Mouse (Mus musculus) limb, embryonic 14.5 days (tissue): ENCODE measurements at regions not wholly inside any gene's neighbourhood (a gene's known extent, or its start where the extent isn't known, plus 50 kb on each side); places are given as distances from the start of the nearest gene placed in this dataset.

Source experiments
- ATAC-seq: fragments of 200-750 bp; cut with Nextera tagmentation; 2 replicates; pipeline ENCODE4 v1.8.0; 2017; ENCODE audit warnings: low read depth, moderate number of reproducible peaks, moderate TSS enrichment; ENCODE audit not compliant: low FRiP score
- DNase-seq: peaks from one replicate; pipeline ENCODE4 v3.0.0-alpha.2; 2015; ENCODE audit warnings: low spot score
- H3K27ac ChIP-seq: fragments of 300-500 bp; sonication (generic); replicated peaks from 2 replicates; pipeline ENCODE4 v1.5.1; 2014; ENCODE audit warnings: low read depth, mild to moderate bottlenecking, low read length, moderate library complexity, mixed read lengths
- H3K27me3 ChIP-seq: fragments of 300-500 bp; sonication (generic); 2 replicates; pipeline ENCODE4 v1.6.1; 2014; ENCODE audit warnings: low read length, mixed read lengths; ENCODE audit not compliant: control insufficient read depth, insufficient read depth
- H3K36me3 ChIP-seq: fragments of 300-500 bp; sonication (generic); 2 replicates; pipeline ENCODE4 v1.6.1; 2014; ENCODE audit warnings: mild to moderate bottlenecking, low read length, moderate library complexity, mixed read lengths; ENCODE audit not compliant: control insufficient read depth, insufficient read depth
- H3K4me1 ChIP-seq: fragments of 300-500 bp; sonication (generic); 2 replicates; pipeline ENCODE4 v1.6.1; 2014; ENCODE audit warnings: antibody characterized with exemption, low read length, mixed read lengths; ENCODE audit not compliant: control insufficient read depth, insufficient read depth
- H3K4me2 ChIP-seq: fragments of 300-500 bp; sonication (generic); replicated peaks from 2 replicates; pipeline ENCODE4 v1.6.1; 2014; ENCODE audit warnings: low read depth, mild to moderate bottlenecking, low read length, moderate library complexity; ENCODE audit not compliant: severe bottlenecking
- H3K4me3 ChIP-seq: fragments of 300-500 bp; sonication (generic); replicated peaks from 2 replicates; pipeline ENCODE4 v1.5.1; 2014; ENCODE audit warnings: low read length
- H3K9ac ChIP-seq: fragments of 300-500 bp; sonication (generic); 2 replicates; pipeline ENCODE4 v1.6.1; 2014; ENCODE audit warnings: mild to moderate bottlenecking, low read depth, low read length, moderate library complexity; ENCODE audit not compliant: severe bottlenecking
- H3K9me3 ChIP-seq: fragments of 300-500 bp; sonication (generic); 2 replicates; pipeline ENCODE4 v1.6.1; 2016; ENCODE audit warnings: low read length; ENCODE audit not compliant: control insufficient read depth
- POLR2A ChIP-seq: fragments of 200-500 bp; IDR thresholded peaks from 2 replicates; pipeline ENCODE4 v1.8.0; 2012; ENCODE audit warnings: inconsistent platforms, mild to moderate bottlenecking, moderate library complexity, borderline replicate concordance; ENCODE audit not compliant: insufficient read depth, insufficient read length; ENCODE audit errors: extremely low read depth
- WGBS: fragments of 180-500 bp; shearing (Covaris S2); extraction: QIAGEN DNeasy Blood & Tissue Kit; methylation state at CpG from one replicate; pipeline ENCODE4 v1.1.7; 2014; 5-methylcytosine and 5-hydroxymethylcytosine counted together

- no peak for TF ChIP-seq POLR2A
- DNase-seq, result no peak
- H3K9me3 ChIP-seq, result no peaks in the 10 kb centered on the region
- WGBS, result 55% methylated on average over 1 of the region's 1 CpGs
- H3K27me3 ChIP-seq, result no peaks in the 10 kb centered on the region
- no peaks in the 10 kb centered on the region for H3K36me3 ChIP-seq
- H3K4me1 ChIP-seq, result peaks cover 7% of the 10 kb centered on the region
- H3K9ac ChIP-seq, result no peak overlapping the region
- no peak for ATAC-seq
- no peak overlapping the region for H3K27ac ChIP-seq
- no peak overlapping the region for H3K4me3 ChIP-seq
- H3K4me2 ChIP-seq, result no peak overlapping the region
Observed at GRCm38 (mm10) chr2:48098287-48098686, 715.6 kb upstream of the Acvr2a start.

GRCm38 (mm10) chr2:48098931-48099531 lies 714.9 kb upstream of the Acvr2a start:
- Histone ChIP-seq H3K4me2 (no peak overlapping the region), H3K4me1 (peaks cover 7% of the 10 kb centered on the region), H3K9me3 (no peaks in the 10 kb centered on the region), H3K27ac (0 out of 2 replicates have a peak overlapping the region, but pooled peaks have one; percentile 10), H3K36me3 (no peaks in the 10 kb centered on the region), H3K9ac (no peak overlapping the region), H3K4me3 (no peak overlapping the region), H3K27me3 (no peaks in the 10 kb centered on the region)
- TF ChIP-seq POLR2A, result no peak
- DNase-seq (peak; percentile 15), ATAC-seq (peak; percentile 70; the same call in 1 of the 2 replicates)
- WGBS, result 15% methylated on average over 8 of the region's 8 CpGs

- no peak overlapping the region for H3K9ac ChIP-seq
- WGBS, result 57% methylated on average over 7 of the region's 7 CpGs
- ATAC-seq (no peak), DNase-seq (peak; percentile 24)
- H3K9me3 ChIP-seq, result no peaks in the 10 kb centered on the region
- no peak overlapping the region for H3K4me3 ChIP-seq
- no peaks in the 10 kb centered on the region for H3K4me1 ChIP-seq
- H3K27ac ChIP-seq, result no peak overlapping the region
- no peak overlapping the region for H3K4me2 ChIP-seq
- TF ChIP-seq POLR2A, result no peak
- H3K36me3 ChIP-seq, result no peaks in the 10 kb centered on the region
- H3K27me3 ChIP-seq, result no peaks in the 10 kb centered on the region
Observed at GRCm38 (mm10) chr2:48123662-48124061, 690.2 kb upstream of the Acvr2a start.

- 93% methylated on average over 2 of the region's 2 CpGs for WGBS
- Histone ChIP-seq H3K9ac (no peak overlapping the region), H3K27ac (no peak overlapping the region), H3K27me3 (no peaks in the 10 kb centered on the region), H3K9me3 (no peaks in the 10 kb centered on the region), H3K4me2 (no peak overlapping the region), H3K4me3 (no peak overlapping the region), H3K36me3 (no peaks in the 10 kb centered on the region), H3K4me1 (no peaks in the 10 kb centered on the region)
- DNase-seq (peak; percentile 14), ATAC-seq (peak; percentile 53; the same call in 1 of the 2 replicates)
- no peak for TF ChIP-seq POLR2A
Observed at GRCm38 (mm10) chr2:48138051-48138611, 675.8 kb upstream of the Acvr2a start.

- no peak for ATAC-seq
- no peak for TF ChIP-seq POLR2A
- no peak overlapping the region for H3K9ac ChIP-seq
- WGBS, result 89% methylated on average over 2 of the region's 2 CpGs
- no peaks in the 10 kb centered on the region for H3K27me3 ChIP-seq
- H3K9me3 ChIP-seq, result no peaks in the 10 kb centered on the region
- no peaks in the 10 kb centered on the region for H3K4me1 ChIP-seq
- no peak for DNase-seq
- no peak overlapping the region for H3K27ac ChIP-seq
- H3K36me3 ChIP-seq, result no peaks in the 10 kb centered on the region
- H3K4me3 ChIP-seq, result no peak overlapping the region
- no peak overlapping the region for H3K4me2 ChIP-seq
Observed at GRCm38 (mm10) chr2:48141281-48141680, 672.6 kb upstream of the Acvr2a start.
